Mouse (Mus musculus) thymus, adult 2 months (tissue): Measurements from ENCODE around the gene Ppm1m.

Experiments
- CTCF ChIP-seq: fragments of 200-500 bp; IDR thresholded peaks from 2 replicates; pipeline ENCODE4 v1.5.1; 2012; ENCODE audit warnings: mild to moderate bottlenecking, control low read depth, low read length, moderate library complexity, borderline replicate concordance; ENCODE audit not compliant: control insufficient read depth, poor library complexity, insufficient read depth; ENCODE audit errors: extremely low read depth
- POLR2A ChIP-seq: fragments of 200-500 bp; IDR thresholded peaks from 2 replicates; pipeline ENCODE4 v1.6.1; 2012; ENCODE audit warnings: mild to moderate bottlenecking, low read length, control low read depth, moderate library complexity; ENCODE audit not compliant: control insufficient read depth, poor library complexity, insufficient read depth; ENCODE audit errors: extremely low read depth

- TF ChIP-seq POLR2A (no peak), CTCF (no peak)
Measured at GRCm38 (mm10) chr9:106236156-106236817, 36.7 kb upstream of the Ppm1m start.
